Mouse (Mus musculus): ENCODE measurements around the gene Uchl5.

- TF ChIP-seq CTCF (IDR thresholded peaks at IDR 0.05; ENCODE audit: low read depth, low read length) (no peak), POLR2A (IDR thresholded peaks at IDR 0.05; ENCODE audit: borderline replicate concordance, low read depth, low read length) (no peak)
Measured at GRCm38 (mm10) chr1:143762159-143762558, 14.9 kb upstream of the Uchl5 start.

Data from bone marrow macrophage, adult 2 months (primary cell).